In genomic region chr13:43963321-43963720, GRCm38 (mm10) we compare ENCODE assay signal across 18 mouse cellular contexts.
"Had no signal": no experiment of that assay in that cellular context is flagged by ENCODE, and none has a peak within 500 bp of the region (broad histone marks: within the 10 kb centered on the region; RNA-seq: fewer than 3 reads in every experiment).

No protein-coding gene starts in this region.

- H3K27ac ChIP-seq: hindbrain, embryonic 14.5 days; hindbrain, postnatal 0 days; kidney, postnatal 0 days; left cerebral cortex, adult 2 months; liver, embryonic 13.5 days; midbrain, embryonic 13.5 days; neural tube, embryonic 13.5 days; stomach, postnatal 0 days had no signal

- H3K4me1 ChIP-seq: liver, embryonic 13.5 days had no signal

- H3K9ac ChIP-seq: hindbrain, embryonic 14.5 days; liver, embryonic 13.5 days; midbrain, embryonic 13.5 days; neural tube, embryonic 13.5 days had no signal

- H3K4me3 ChIP-seq: left cerebral cortex, adult 2 months; liver, embryonic 13.5 days; midbrain, embryonic 13.5 days; myocyte; neural tube, embryonic 13.5 days had no signal

- H3K4me2 ChIP-seq: hindbrain, embryonic 14.5 days; liver, embryonic 13.5 days; midbrain, embryonic 13.5 days; neural tube, embryonic 13.5 days had no signal

- H3K27me3 ChIP-seq: liver, embryonic 13.5 days; midbrain, embryonic 13.5 days; neural tube, embryonic 13.5 days had no signal

- H3K9me3 ChIP-seq: liver, embryonic 13.5 days; midbrain, embryonic 13.5 days; neural tube, embryonic 13.5 days had no signal

- ATAC-seq: hindbrain, postnatal 0 days; inflammation-experienced regulatory T-cells, adult 6 months; midbrain, embryonic 13.5 days; midbrain, embryonic 16.5 days had no signal

- H3K36me3 ChIP-seq: liver, embryonic 13.5 days; midbrain, embryonic 13.5 days; neural tube, embryonic 13.5 days had no signal

- DNase-seq: layer of hippocampus, postnatal 36 days; liver, embryonic 13.5 days; lung, adult 2 months; lung, postnatal 14 days; lung, postnatal 4 days; retina, postnatal 1 day; right cerebral cortex, postnatal 25 days; spleen, adult 18-20 months had no signal
